Mouse (Mus musculus) neural tube, embryonic 13.5 days (tissue): ENCODE data around the gene D930048N14Rik. TPM values are rescaled to one million over a fixed set of nuclear protein-coding genes. Genes with fewer than 3 reads are reported as not detected.
A peak's percentile ranks its signal among the peaks of the same experiment; 100 is the strongest.
"Not testable (repeated sequence)": the region's sequence is repeated elsewhere in the genome, so short reads cannot be mapped to it uniquely, and the experiment has no call there.

Source experiments
- ATAC-seq: fragments of 200-750 bp; cut with Nextera tagmentation; 2 replicates; pipeline ENCODE4 v1.8.0; 2017; ENCODE audit warnings: low read depth, mild to moderate bottlenecking, moderate TSS enrichment, moderate library complexity
- H3K27ac ChIP-seq: fragments of 300-500 bp; sonication (generic); replicated peaks from 2 replicates; pipeline ENCODE4 v1.5.1; 2015; ENCODE audit warnings: moderate library complexity, mild to moderate bottlenecking, inconsistent platforms
- H3K27me3 ChIP-seq: fragments of 300-500 bp; sonication (generic); 2 replicates; pipeline ENCODE4 v1.6.1; 2015; ENCODE audit warnings: mild to moderate bottlenecking, inconsistent platforms
- H3K36me3 ChIP-seq: fragments of 300-500 bp; sonication (generic); 2 replicates; pipeline ENCODE4 v1.6.1; 2015; ENCODE audit warnings: mild to moderate bottlenecking, inconsistent platforms
- H3K4me1 ChIP-seq: fragments of 300-500 bp; sonication (generic); replicated peaks from 2 replicates; pipeline ENCODE4 v1.6.1; 2015; ENCODE audit warnings: inconsistent platforms
- H3K4me2 ChIP-seq: fragments of 300-500 bp; sonication (generic); 2 replicates; pipeline ENCODE4 v1.6.1; 2015; ENCODE audit warnings: inconsistent platforms, mild to moderate bottlenecking, moderate library complexity
- H3K4me3 ChIP-seq: fragments of 300-500 bp; sonication (generic); 2 replicates; pipeline ENCODE4 v1.5.1; 2015; ENCODE audit warnings: mild to moderate bottlenecking, inconsistent platforms
- H3K9ac ChIP-seq: fragments of 300-500 bp; sonication (generic); 2 replicates; pipeline ENCODE4 v1.6.1; 2015; ENCODE audit warnings: moderate library complexity, mild to moderate bottlenecking, inconsistent platforms
- H3K9me3 ChIP-seq: fragments of 300-500 bp; sonication (generic); 2 replicates; pipeline ENCODE4 v1.6.1; 2016; ENCODE audit warnings: inconsistent platforms
- WGBS: fragments of 180-500 bp; shearing (Covaris S2); methylation state at CpG from one replicate; pipeline ENCODE4 v1.1.7; 2015; 5-methylcytosine and 5-hydroxymethylcytosine counted together
- polyA plus RNA-seq: library from polyadenylated mRNA; unstranded; fragments of >200 nt; fragmentation: Nextera tagmentation; extraction: Ambion mirVana; gene quantifications from 2 replicates; pipeline ENCODE4 v1.2.1, GENCODE M21; 2015

Gene D930048N14Rik
- polyA plus RNA-seq, 1 experiment from 2014 or later, result 0.64 TPM

- 0 out of 2 replicates have a peak, but pooled peaks have one; percentile 2 for ATAC-seq
- Histone ChIP-seq H3K36me3 (no peaks in the 10 kb centered on the region), H3K27ac (peak overlapping the region; percentile 57), H3K9ac (no peak overlapping the region), H3K4me3 (no peak overlapping the region), H3K4me2 (no peak overlapping the region), H3K4me1 (peaks cover 12% of the 10 kb centered on the region), H3K9me3 (no peaks in the 10 kb centered on the region), H3K27me3 (no peaks in the 10 kb centered on the region)
- 69% methylated on average over 7 of the region's 7 CpGs for WGBS
Measured at GRCm38 (mm10) chr11:51658291-51658690, 7.5 kb downstream of the D930048N14Rik start.

DNA sequence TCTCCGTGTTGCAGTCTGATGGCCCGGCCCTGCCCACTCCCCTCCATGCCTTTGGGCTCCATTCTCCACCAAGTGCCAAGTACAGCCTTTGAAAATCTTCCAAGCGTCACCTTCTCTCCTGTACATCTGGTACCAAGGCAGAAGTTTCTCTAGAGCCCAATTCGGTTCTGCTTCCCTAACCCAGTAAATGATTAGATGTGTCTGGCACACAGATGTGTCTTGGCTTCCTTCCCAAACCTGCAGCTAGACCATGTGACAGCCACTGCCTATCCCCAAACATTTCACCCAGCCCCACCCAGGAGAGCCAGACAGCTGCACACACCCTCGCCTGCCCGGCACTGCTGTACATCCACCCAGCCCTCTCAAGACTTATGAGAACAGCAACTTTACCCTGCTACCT lies 8.0 kb downstream of the D930048N14Rik start:
- Histone ChIP-seq H3K4me1 (peaks cover 12% of the 10 kb centered on the region), H3K4me2 (no peak overlapping the region), H3K9ac (no peak overlapping the region), H3K4me3 (no peak overlapping the region), H3K27ac (peak overlapping the region; percentile 57), H3K27me3 (no peaks in the 10 kb centered on the region), H3K36me3 (no peaks in the 10 kb centered on the region), H3K9me3 (no peaks in the 10 kb centered on the region)
- WGBS, result 50% methylated on average over 6 of the region's 6 CpGs
- peak; percentile 82 for ATAC-seq

- peaks cover 12% of the 10 kb centered on the region for H3K4me1 ChIP-seq
- H3K9ac ChIP-seq, result no peak overlapping the region
- H3K27me3 ChIP-seq, result no peaks in the 10 kb centered on the region
- H3K4me3 ChIP-seq, result no peak overlapping the region
- H3K9me3 ChIP-seq, result no peaks in the 10 kb centered on the region
- WGBS, result 83% methylated on average over 16 of the region's 16 CpGs
- ATAC-seq, result no peak
- H3K36me3 ChIP-seq, result no peaks in the 10 kb centered on the region
- no peak overlapping the region for H3K4me2 ChIP-seq
- no peak overlapping the region for H3K27ac ChIP-seq
Measured at GRCm38 (mm10) chr11:51661867-51662365, 11.2 kb downstream of the D930048N14Rik start.

DNA sequence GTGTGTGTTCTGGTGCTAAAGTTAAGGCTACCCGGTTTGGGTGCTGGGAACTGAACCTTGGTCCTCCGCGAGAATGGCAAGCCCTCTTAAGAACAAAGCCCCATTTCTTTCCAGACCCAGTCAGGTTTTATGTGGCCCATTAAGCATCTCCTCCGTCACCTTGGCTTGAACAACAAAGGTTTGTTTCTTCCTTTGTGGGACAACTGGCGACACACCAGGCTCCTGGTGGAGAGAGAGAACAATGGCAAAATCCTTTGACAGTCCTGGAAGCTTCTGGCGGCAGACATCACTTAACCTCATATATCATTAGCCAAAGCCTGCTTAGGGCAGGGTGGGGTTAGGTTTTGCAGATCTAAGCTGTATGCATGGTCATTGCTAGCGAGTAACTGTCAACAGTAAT lies 11.9 kb downstream of the D930048N14Rik start:
- no peak for ATAC-seq
- Histone ChIP-seq H3K27me3 (no peaks in the 10 kb centered on the region), H3K4me3 (no peak overlapping the region), H3K4me2 (no peak overlapping the region), H3K36me3 (no peaks in the 10 kb centered on the region), H3K9me3 (no peaks in the 10 kb centered on the region), H3K4me1 (peaks cover 12% of the 10 kb centered on the region), H3K9ac (no peak overlapping the region), H3K27ac (no peak overlapping the region)
- 59% methylated on average over 7 of the region's 7 CpGs for WGBS

DNA sequence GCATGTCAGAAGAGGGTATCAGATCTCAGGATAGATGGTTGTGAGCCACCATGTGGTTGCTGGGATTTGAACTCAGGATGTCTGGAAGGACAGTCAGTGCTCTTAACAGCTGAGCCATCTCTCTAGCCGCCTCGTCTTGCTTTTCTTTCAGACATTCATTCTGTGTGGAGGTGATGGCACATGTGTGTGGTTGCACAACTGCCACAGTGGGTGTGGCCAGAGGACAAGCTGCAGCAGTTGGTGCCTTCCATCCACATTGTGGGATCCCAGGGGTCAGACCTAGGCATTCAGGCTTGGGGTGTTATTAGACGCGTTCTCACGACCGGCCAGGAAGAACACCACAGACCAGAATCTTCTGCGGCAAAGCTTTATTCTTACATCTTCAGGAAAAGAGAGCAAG lies 14.0 kb downstream of the D930048N14Rik start:
- H3K4me3 ChIP-seq, H3K36me3 ChIP-seq, H3K27me3 ChIP-seq, H3K4me2 ChIP-seq, H3K27ac ChIP-seq, H3K4me1 ChIP-seq, H3K9me3 ChIP-seq, ATAC-seq, H3K9ac ChIP-seq: not testable (repeated sequence)
- WGBS, result 95% methylated on average over 7 of the region's 7 CpGs

GRCm38 (mm10) chr11:51670846-51671245 lies 20.1 kb downstream of the D930048N14Rik start:
- 96% methylated on average over 7 of the region's 7 CpGs for WGBS
- Histone ChIP-seq H3K36me3 (no peaks in the 10 kb centered on the region), H3K4me3 (no peak overlapping the region), H3K9ac (no peak overlapping the region), H3K9me3 (no peaks in the 10 kb centered on the region), H3K4me2 (no peak overlapping the region), H3K27ac (no peak overlapping the region), H3K4me1 (no peaks in the 10 kb centered on the region), H3K27me3 (no peaks in the 10 kb centered on the region)
- ATAC-seq, result no peak

DNA sequence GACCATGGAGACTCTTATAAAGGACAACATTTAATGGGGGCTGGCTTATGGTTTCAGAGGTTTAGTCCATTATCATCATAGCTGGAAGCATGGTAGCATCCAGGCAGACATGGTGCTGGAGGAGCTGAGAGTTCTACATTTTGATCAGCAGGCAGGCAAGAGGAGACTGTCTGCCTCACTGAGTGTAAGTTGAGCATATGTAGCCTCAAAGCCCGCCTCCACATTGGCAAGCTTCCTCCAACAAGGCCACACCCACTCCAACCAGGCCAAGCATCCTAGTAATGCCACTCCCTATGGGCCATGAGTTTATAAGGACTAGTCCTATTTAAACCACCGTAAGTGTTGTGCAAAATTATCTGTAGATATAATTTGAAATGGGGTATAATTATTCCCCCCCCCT lies 20.6 kb downstream of the D930048N14Rik start:
- no peak overlapping the region for H3K27ac ChIP-seq
- H3K27me3 ChIP-seq, result no peaks in the 10 kb centered on the region
- no peaks in the 10 kb centered on the region for H3K4me1 ChIP-seq
- H3K4me2 ChIP-seq, result no peak overlapping the region
- 83% methylated on average over 2 of the region's 2 CpGs for WGBS
- H3K36me3 ChIP-seq, result no peaks in the 10 kb centered on the region
- no peaks in the 10 kb centered on the region for H3K9me3 ChIP-seq
- no peak overlapping the region for H3K9ac ChIP-seq
- no peak for ATAC-seq
- no peak overlapping the region for H3K4me3 ChIP-seq

DNA sequence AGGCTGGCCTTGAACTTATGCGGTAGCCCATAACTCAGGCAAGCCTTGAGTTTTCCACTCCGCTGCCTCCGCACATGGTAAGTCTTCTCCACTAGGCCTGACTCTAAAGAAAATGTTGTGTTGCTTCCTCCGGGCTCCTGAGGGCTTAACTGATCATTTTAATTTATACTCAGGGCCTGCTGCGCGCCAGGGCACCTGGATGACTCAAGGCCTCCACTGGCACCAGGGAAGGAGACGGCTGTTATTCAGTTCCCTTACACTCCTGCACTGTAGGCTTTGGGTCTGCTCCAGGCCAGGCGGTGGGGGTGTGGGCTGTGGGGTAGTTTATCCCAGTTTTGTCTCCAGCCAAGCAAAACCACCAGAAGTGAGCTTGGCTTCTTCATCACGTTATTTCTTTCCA lies 22.5 kb downstream of the D930048N14Rik start:
- 81% methylated on average over 9 of the region's 9 CpGs for WGBS
- Histone ChIP-seq H3K4me1 (no peaks in the 10 kb centered on the region), H3K9ac (no peak overlapping the region), H3K36me3 (no peaks in the 10 kb centered on the region), H3K4me2 (no peak overlapping the region), H3K9me3 (no peaks in the 10 kb centered on the region), H3K4me3 (no peak overlapping the region), H3K27me3 (no peaks in the 10 kb centered on the region), H3K27ac (no peak overlapping the region)
- ATAC-seq, result no peak

GRCm38 (mm10) chr11:51675386-51675785 lies 24.6 kb downstream of the D930048N14Rik start:
- Histone ChIP-seq H3K27ac (no peak overlapping the region), H3K4me1 (no peaks in the 10 kb centered on the region), H3K4me3 (no peak overlapping the region), H3K9me3 (no peaks in the 10 kb centered on the region), H3K36me3 (no peaks in the 10 kb centered on the region), H3K27me3 (no peaks in the 10 kb centered on the region), H3K4me2 (no peak overlapping the region), H3K9ac (no peak overlapping the region)
- 75% methylated on average over 5 of the region's 5 CpGs for WGBS
- no peak for ATAC-seq

- H3K9ac ChIP-seq, result no peak overlapping the region
- no peaks in the 10 kb centered on the region for H3K36me3 ChIP-seq
- H3K27me3 ChIP-seq, result no peaks in the 10 kb centered on the region
- H3K4me2 ChIP-seq, result no peak overlapping the region
- WGBS, result 65% methylated on average over 6 of the region's 6 CpGs
- H3K27ac ChIP-seq, result no peak overlapping the region
- no peaks in the 10 kb centered on the region for H3K9me3 ChIP-seq
- no peak for ATAC-seq
- H3K4me1 ChIP-seq, result no peaks in the 10 kb centered on the region
- H3K4me3 ChIP-seq, result no peak overlapping the region
Measured at GRCm38 (mm10) chr11:51677737-51678418, 27.1 kb downstream of the D930048N14Rik start.

- no peak for ATAC-seq
- no peak overlapping the region for H3K27ac ChIP-seq
- WGBS, result 73% methylated on average over 3 of the region's 3 CpGs
- no peaks in the 10 kb centered on the region for H3K9me3 ChIP-seq
- no peak overlapping the region for H3K4me3 ChIP-seq
- no peaks in the 10 kb centered on the region for H3K27me3 ChIP-seq
- no peaks in the 10 kb centered on the region for H3K4me1 ChIP-seq
- peaks cover under 1% of the 10 kb centered on the region; the same call in 1 of the 2 replicates for H3K36me3 ChIP-seq
- H3K9ac ChIP-seq, result no peak overlapping the region
- no peak overlapping the region for H3K4me2 ChIP-seq
Measured at GRCm38 (mm10) chr11:51679466-51679865, 28.7 kb downstream of the D930048N14Rik start.

DNA sequence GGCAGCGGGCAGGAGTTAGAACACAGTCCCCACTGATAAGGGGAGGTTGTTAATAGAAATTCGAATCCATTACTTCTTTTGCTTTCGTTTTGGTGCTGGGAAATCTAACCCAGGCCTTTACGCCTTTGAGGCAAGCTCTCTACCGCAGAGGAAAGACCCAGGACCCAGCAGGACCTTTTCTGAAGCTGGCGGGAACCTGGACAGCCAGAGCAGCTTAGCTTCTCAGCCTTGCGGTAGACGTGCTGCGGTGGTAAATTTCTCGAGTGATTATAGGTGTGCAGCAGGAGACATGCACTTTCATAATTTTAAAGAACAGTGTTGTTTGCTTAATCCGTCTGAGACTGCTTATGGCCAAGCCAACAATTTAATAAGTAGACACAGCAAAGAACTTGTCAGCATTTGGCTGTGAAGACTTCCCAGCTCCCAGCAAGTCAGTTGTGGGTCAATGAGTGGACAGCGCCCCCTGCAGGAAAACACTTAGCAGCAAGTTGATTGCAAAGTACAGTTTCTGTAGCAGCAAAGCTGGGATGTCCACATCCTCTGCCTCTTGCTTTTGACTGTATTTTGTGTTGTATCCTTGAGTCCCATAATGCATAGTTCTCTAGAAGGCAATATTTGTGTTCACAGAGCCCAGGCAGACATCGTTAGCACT lies 30.7 kb downstream of the D930048N14Rik start:
- 39% methylated on average over 13 of the region's 13 CpGs for WGBS
- Histone ChIP-seq H3K9ac (no peak overlapping the region), H3K4me2 (no peak overlapping the region), H3K27me3 (no peaks in the 10 kb centered on the region), H3K4me1 (no peaks in the 10 kb centered on the region), H3K9me3 (no peaks in the 10 kb centered on the region), H3K27ac (no peak overlapping the region), H3K36me3 (peaks cover 13% of the 10 kb centered on the region; the same call in 1 of the 2 replicates), H3K4me3 (no peak overlapping the region)
- no peak; the same call in 1 of the 2 replicates for ATAC-seq
